Mouse (Mus musculus) midbrain, embryonic 14.5 days (tissue): ENCODE measurements at regions not wholly inside any gene's neighbourhood (a gene's known extent, or its start where the extent isn't known, plus 50 kb on each side); places are given as distances from the start of the nearest gene placed in this dataset.
"Not testable (repeated sequence)": the region's sequence is repeated elsewhere in the genome, so short reads cannot be mapped to it uniquely, and the experiment has no call there.

Experiments
- ATAC-seq: fragments of 200-750 bp; cut with Nextera tagmentation; 2 replicates; pipeline ENCODE4 v1.8.0; 2017; ENCODE audit warnings: moderate number of reproducible peaks, moderate library complexity; ENCODE audit not compliant: low FRiP score, low TSS enrichment
- DNase-seq: peaks from one replicate; pipeline ENCODE4 v3.0.0-alpha.2; 2015
- H3K27ac ChIP-seq: fragments of 300-500 bp; sonication (generic); replicated peaks from 2 replicates; pipeline ENCODE4 v1.5.1; 2014; ENCODE audit warnings: mild to moderate bottlenecking, low read depth, low read length, moderate library complexity
- H3K27me3 ChIP-seq: fragments of 300-500 bp; sonication (generic); 2 replicates; pipeline ENCODE4 v1.6.1; 2014; ENCODE audit warnings: low read length, control low read depth, mixed read lengths; ENCODE audit not compliant: control insufficient read depth, insufficient read depth
- H3K36me3 ChIP-seq: fragments of 300-500 bp; sonication (generic); 2 replicates; pipeline ENCODE4 v1.6.1; 2014; ENCODE audit warnings: low read length, control low read depth; ENCODE audit not compliant: control insufficient read depth, insufficient read depth
- H3K4me1 ChIP-seq: fragments of 300-500 bp; sonication (generic); 2 replicates; pipeline ENCODE4 v1.6.1; 2014; ENCODE audit warnings: mild to moderate bottlenecking, antibody characterized with exemption, low read length, control low read depth; ENCODE audit not compliant: control insufficient read depth, insufficient read depth
- H3K4me2 ChIP-seq: fragments of 300-500 bp; sonication (generic); 2 replicates; pipeline ENCODE4 v1.6.1; 2014; ENCODE audit warnings: mild to moderate bottlenecking, low read length, moderate library complexity
- H3K4me3 ChIP-seq: fragments of 300-500 bp; sonication (generic); replicated peaks from 2 replicates; pipeline ENCODE4 v1.5.1; 2014; ENCODE audit warnings: low read depth, low read length
- H3K9ac ChIP-seq: fragments of 300-500 bp; sonication (generic); replicated peaks from 2 replicates; pipeline ENCODE4 v1.6.1; 2014; ENCODE audit warnings: mild to moderate bottlenecking, low read length, moderate library complexity
- H3K9me3 ChIP-seq: fragments of 300-500 bp; sonication (generic); 2 replicates; pipeline ENCODE4 v1.6.1; 2016; ENCODE audit warnings: low read length, control low read depth, mixed read lengths; ENCODE audit not compliant: control insufficient read depth
- WGBS: fragments of 180-500 bp; shearing (Covaris S2); extraction: QIAGEN DNeasy Blood & Tissue Kit; methylation state at CpG from one replicate; pipeline ENCODE4 v1.1.7; 2014; 5-methylcytosine and 5-hydroxymethylcytosine counted together

DNA sequence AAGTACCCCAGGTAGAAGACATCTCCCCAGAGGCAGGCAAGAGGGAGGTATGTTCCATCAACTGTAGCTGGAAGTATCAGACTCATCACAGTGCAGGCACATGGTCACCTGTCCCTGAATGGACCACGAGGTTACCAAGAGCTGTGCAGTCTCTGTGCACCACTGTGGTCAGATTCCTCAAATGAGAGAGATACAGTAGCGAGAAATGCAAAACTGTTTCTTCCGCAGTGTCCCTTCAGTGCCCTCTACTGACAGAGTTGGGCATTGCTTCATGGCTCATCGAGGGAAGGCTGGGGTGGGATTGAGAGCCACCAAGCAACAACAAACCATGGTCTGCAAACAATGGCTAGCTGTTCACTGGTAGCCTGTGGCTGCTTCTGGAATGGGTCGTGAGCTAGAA, 406.9 kb downstream of the Ptpru start:
- peak; percentile 91 for DNase-seq
- 8% methylated on average over 5 of the region's 5 CpGs for WGBS

GRCm38 (mm10) chr4:131432591-131433177, 405.4 kb downstream of the Ptpru start:
- DNase-seq = peak; percentile 65
- no peaks in the 10 kb centered on the region for H3K9me3 ChIP-seq
- ATAC-seq = peak; percentile 51; the same call in 1 of the 2 replicates
- H3K4me1 ChIP-seq = peaks cover 34% of the 10 kb centered on the region
- H3K4me3 ChIP-seq = no peak overlapping the region
- no peaks in the 10 kb centered on the region for H3K36me3 ChIP-seq
- no peak overlapping the region for H3K4me2 ChIP-seq
- no peak overlapping the region for H3K9ac ChIP-seq
- WGBS = 25% methylated on average over 13 of the region's 13 CpGs
- no peaks in the 10 kb centered on the region for H3K27me3 ChIP-seq
- H3K27ac ChIP-seq = peak overlapping the region; percentile 45; the same call in 1 of the 2 replicates

More for the DNA sequence above, 406.9 kb downstream of the Ptpru start:
- Histone ChIP-seq H3K36me3 (no peaks in the 10 kb centered on the region), H3K4me3 (no peak overlapping the region), H3K27ac (no peak overlapping the region), H3K9ac (no peak overlapping the region), H3K4me1 (peaks cover 24% of the 10 kb centered on the region), H3K4me2 (no peak overlapping the region), H3K9me3 (no peaks in the 10 kb centered on the region), H3K27me3 (no peaks in the 10 kb centered on the region)
- no peak for ATAC-seq

- H3K4me2 ChIP-seq = no peak overlapping the region
- H3K27ac ChIP-seq = no peak overlapping the region
- DNase-seq (no peak), ATAC-seq (no peak)
- no peaks in the 10 kb centered on the region for H3K27me3 ChIP-seq
- whole genome bisulfite sequencing = 89% methylated on average over 12 of the region's 12 CpGs
- peaks cover 24% of the 10 kb centered on the region for H3K4me1 ChIP-seq
- no peaks in the 10 kb centered on the region for H3K36me3 ChIP-seq
- no peaks in the 10 kb centered on the region for H3K9me3 ChIP-seq
- H3K4me3 ChIP-seq = no peak overlapping the region
- no peak overlapping the region for H3K9ac ChIP-seq
Observed at GRCm38 (mm10) chr4:131435222-131435621, 402.9 kb downstream of the Ptpru start.

GRCm38 (mm10) chr4:131438403-131438802, 399.7 kb downstream of the Ptpru start:
- no peak overlapping the region for H3K4me2 ChIP-seq
- no peaks in the 10 kb centered on the region for H3K36me3 ChIP-seq
- no peak overlapping the region for H3K9ac ChIP-seq
- ATAC-seq (no peak), DNase-seq (no peak)
- no peaks in the 10 kb centered on the region for H3K27me3 ChIP-seq
- 86% methylated on average over 2 of the region's 2 CpGs for WGBS
- no peak overlapping the region for H3K4me3 ChIP-seq
- H3K9me3 ChIP-seq = no peaks in the 10 kb centered on the region
- H3K27ac ChIP-seq = no peak overlapping the region
- peaks cover 12% of the 10 kb centered on the region for H3K4me1 ChIP-seq

DNA sequence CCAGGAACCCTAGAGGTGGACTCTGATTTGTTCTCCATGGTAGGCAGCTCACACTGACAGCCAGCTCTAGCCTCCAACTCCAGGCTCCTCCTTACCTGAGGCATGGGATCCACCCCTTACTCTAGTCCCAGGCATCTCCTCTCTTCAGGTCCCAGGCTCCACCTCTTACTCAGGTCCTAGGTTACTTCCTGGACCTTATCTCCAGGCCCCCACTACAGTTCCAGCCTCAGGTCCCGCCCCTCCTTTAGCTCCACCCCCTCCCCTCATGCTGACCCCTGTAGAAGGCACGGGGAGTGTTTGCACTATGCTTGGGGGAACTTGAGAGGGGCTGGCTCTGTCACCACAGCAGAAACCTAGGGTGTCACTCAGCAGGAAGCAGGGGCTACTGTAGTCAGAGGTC, 399.2 kb downstream of the Ptpru start:
- Histone ChIP-seq H3K4me3 (no peak overlapping the region), H3K9ac (no peak overlapping the region), H3K4me2 (no peak overlapping the region), H3K27me3 (no peaks in the 10 kb centered on the region), H3K4me1 (peaks cover 12% of the 10 kb centered on the region; the same call in 1 of the 2 replicates), H3K27ac (no peak overlapping the region), H3K36me3 (no peaks in the 10 kb centered on the region), H3K9me3 (no peaks in the 10 kb centered on the region)
- no peak for ATAC-seq
- WGBS = 49% methylated on average over 2 of the region's 2 CpGs
- no peak for DNase-seq

- Histone ChIP-seq H3K4me2 (no peak overlapping the region), H3K27ac (no peak overlapping the region), H3K4me1 (peaks cover 12% of the 10 kb centered on the region; the same call in 1 of the 2 replicates), H3K36me3 (no peaks in the 10 kb centered on the region), H3K9me3 (no peaks in the 10 kb centered on the region), H3K4me3 (no peak overlapping the region), H3K27me3 (no peaks in the 10 kb centered on the region), H3K9ac (no peak overlapping the region)
- ATAC-seq (no peak), DNase-seq (no peak)
- WGBS = 71% methylated on average over 3 of the region's 3 CpGs
Observed at GRCm38 (mm10) chr4:131440845-131441244, 397.2 kb downstream of the Ptpru start.

GRCm38 (mm10) chr4:131443518-131443917, 394.6 kb downstream of the Ptpru start:
- no peaks in the 10 kb centered on the region for H3K9me3 ChIP-seq
- no peaks in the 10 kb centered on the region for H3K36me3 ChIP-seq
- no peak overlapping the region for H3K4me2 ChIP-seq
- ATAC-seq = no peak
- 71% methylated on average over 2 of the region's 2 CpGs for WGBS
- no peak overlapping the region for H3K9ac ChIP-seq
- H3K27me3 ChIP-seq = no peaks in the 10 kb centered on the region
- H3K4me1 ChIP-seq = no peaks in the 10 kb centered on the region
- DNase-seq = no peak
- no peak overlapping the region for H3K4me3 ChIP-seq
- H3K27ac ChIP-seq = no peak overlapping the region

DNA sequence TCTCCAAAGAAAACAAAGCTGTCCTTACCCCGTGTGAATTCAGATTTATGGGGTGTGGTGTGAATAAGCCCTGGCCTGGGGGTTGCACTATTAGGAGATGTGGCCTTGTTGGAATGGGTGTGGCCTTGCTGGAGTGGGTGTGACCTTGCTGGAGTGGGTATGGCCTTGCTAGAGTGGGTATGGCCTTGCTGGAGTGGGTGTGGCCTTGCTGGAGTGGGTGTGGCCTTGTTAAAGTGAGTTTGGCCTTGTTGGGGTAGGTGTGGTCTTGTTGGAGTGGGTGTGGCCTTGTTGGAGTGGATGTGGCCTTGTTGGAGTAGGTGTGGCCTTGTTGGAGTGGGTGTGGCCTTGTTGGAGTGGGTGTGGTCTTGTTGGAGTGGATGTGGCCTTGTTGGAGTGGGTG, 387.8 kb downstream of the Ptpru start:
- not testable (repeated sequence) for H3K4me3 ChIP-seq, H3K4me2 ChIP-seq, H3K36me3 ChIP-seq, H3K27me3 ChIP-seq, H3K9me3 ChIP-seq, ATAC-seq, H3K4me1 ChIP-seq, H3K27ac ChIP-seq, H3K9ac ChIP-seq, DNase-seq
- 78% methylated on average over 1 of the region's 1 CpGs for WGBS

GRCm38 (mm10) chr4:131457551-131457950, 380.5 kb downstream of the Ptpru start:
- no peaks in the 10 kb centered on the region for H3K9me3 ChIP-seq
- no peaks in the 10 kb centered on the region for H3K27me3 ChIP-seq
- no peak overlapping the region for H3K9ac ChIP-seq
- H3K36me3 ChIP-seq = no peaks in the 10 kb centered on the region
- H3K4me1 ChIP-seq = peaks cover 12% of the 10 kb centered on the region; the same call in 1 of the 2 replicates
- H3K4me3 ChIP-seq = no peak overlapping the region
- ATAC-seq (no peak), DNase-seq (peak; percentile 35)
- no peak overlapping the region for H3K4me2 ChIP-seq
- WGBS = 22% methylated on average over 7 of the region's 7 CpGs
- no peak overlapping the region for H3K27ac ChIP-seq
